Mouse (Mus musculus): ENCODE measurements around the gene Mrpl10. TPM values are rescaled to one million over a fixed set of nuclear protein-coding genes. Genes with fewer than 3 reads are reported as not detected.

The Mrpl10 gene
- total RNA-seq, 2 experiments from 2014 or later = 80.2 to 81.0 TPM

DNA sequence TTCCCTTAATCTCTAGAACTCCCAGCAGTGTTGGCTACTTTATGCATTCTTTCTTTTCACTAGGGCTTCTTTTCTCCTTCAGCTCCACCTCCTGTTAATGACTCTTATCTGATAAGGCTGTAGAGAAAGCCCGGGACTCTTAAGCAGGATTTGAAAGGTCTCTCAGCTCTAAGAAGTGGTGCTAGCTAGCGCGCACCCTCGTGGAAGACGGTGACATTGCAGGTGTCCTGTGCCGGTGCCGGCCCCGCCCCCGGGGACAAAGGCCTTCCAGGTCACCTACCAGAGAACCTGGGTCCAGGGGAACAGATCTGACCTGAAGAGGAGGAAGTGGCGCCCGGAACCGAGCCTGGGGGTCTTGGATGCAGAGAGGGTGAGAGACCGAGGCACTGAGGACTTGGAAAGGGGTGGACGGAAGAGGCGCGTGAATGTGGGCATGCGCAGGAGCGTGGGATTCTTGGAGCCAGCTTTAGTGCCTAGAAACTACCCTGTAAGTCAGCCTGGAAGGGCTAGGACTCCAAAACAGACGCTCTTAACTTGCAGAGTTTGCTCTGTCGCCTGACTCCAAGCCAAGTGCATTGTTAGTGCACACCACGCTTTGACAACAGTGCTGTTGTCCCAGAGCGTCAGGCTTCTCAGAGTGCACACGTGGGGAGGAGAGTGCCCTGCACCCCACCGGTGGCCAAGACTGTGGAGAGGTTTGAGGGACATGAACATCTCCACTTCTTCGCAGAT, 11.5 kb upstream of the Mrpl10 start, which contains the start of gene Scrn2:
Scrn2 (plus strand) TSS at position 253 of the 732 bp plus-strand sequence.
- DNase-seq = peak; percentile 86

GRCm38 (mm10) chr11:97030426-97030825, 10.9 kb upstream of the Mrpl10 start:
- no peak for DNase-seq

- DNase-seq = no peak
Measured at GRCm38 (mm10) chr11:97031977-97032376, 9.4 kb upstream of the Mrpl10 start.

GRCm38 (mm10) chr11:97032499-97032898, 8.9 kb upstream of the Mrpl10 start:
- no peak for DNase-seq

GRCm38 (mm10) chr11:97033781-97034180, 7.6 kb upstream of the Mrpl10 start:
- no peak for DNase-seq

DNA sequence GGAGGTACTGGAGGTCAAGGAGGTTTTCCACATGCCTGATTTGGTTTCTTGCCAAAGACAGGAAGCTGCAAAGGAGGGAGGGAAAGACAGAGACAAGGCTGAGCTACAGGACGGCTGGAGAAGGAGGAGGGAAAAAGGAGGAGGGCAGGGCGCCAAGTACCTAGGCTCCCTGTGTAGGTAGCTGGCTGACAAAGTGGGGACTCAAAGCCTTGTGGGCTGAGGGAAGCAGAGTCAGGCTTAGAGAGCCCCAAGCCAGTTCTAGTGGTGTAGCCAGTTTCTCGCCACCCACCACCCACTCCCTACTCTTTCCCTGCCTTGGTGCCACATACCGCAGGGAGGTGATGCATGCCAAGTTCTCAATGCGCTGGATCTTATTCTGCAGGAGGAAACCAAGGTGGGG, 5.2 kb upstream of the Mrpl10 start:
- DNase-seq = no peak

GRCm38 (mm10) chr11:97038881-97039280, 2.5 kb upstream of the Mrpl10 start:
- DNase-seq = no peak

DNA sequence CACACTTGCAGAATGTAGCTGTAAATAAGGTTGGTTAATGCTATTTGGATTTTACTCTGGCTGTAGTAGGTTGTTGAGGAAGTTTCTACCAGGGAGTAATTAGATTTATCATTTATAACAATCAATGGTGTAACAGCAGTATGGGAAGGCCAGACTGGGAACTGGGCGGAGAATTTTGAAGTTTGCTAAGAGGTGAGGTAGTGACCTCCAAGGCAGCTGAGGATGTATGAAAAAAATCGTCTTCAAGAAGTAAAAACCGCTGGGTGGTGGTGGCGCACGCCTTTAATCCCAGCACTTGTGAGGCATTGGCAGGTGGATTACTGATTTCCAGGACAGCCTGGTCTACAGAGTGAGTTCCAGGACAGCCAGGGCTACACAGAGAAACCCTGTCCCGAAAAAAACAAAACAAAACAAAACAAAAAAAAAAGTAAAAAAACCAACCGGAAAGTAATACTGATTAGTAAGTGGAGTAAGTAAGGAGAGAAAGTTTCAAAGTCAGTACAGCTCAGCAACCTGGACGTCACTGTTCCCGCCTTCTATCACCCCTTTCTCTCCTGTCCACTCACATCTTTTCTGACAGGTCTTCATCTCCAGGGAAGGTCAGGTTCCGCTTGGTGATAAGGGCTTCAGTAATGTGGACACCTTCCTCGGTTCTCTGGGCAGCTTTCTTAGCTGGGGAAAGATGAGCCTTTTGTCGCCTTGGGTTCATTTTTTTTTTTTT, 899 bp upstream of the Mrpl10 start:
- DNase-seq = no peak

DNA sequence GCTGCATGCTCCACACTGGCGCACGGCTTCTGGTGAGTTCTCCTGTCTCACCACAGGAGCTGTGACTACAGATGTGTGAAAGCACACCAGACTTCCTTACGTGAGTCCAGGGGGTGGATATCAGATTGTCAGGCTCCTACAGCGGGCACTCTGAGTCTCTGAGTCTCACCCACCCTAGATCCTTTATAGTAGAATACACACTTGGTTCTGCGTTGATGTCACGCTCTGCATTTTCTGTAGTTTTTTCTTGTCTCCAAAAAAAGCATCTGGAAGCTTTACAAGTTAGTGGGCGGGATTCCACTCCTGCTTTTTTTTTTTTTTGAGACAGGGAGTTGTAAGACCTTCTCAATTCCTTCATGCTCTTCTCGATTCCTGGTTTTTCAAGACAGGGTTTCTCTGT, 3.5 kb downstream of the Mrpl10 start:
- no peak for DNase-seq

GRCm38 (mm10) chr11:97045861-97046260, 4.5 kb downstream of the Mrpl10 start:
- no peak for DNase-seq

- no peak for DNase-seq
Measured at GRCm38 (mm10) chr11:97048090-97048650, 6.8 kb downstream of the Mrpl10 start.

DNA sequence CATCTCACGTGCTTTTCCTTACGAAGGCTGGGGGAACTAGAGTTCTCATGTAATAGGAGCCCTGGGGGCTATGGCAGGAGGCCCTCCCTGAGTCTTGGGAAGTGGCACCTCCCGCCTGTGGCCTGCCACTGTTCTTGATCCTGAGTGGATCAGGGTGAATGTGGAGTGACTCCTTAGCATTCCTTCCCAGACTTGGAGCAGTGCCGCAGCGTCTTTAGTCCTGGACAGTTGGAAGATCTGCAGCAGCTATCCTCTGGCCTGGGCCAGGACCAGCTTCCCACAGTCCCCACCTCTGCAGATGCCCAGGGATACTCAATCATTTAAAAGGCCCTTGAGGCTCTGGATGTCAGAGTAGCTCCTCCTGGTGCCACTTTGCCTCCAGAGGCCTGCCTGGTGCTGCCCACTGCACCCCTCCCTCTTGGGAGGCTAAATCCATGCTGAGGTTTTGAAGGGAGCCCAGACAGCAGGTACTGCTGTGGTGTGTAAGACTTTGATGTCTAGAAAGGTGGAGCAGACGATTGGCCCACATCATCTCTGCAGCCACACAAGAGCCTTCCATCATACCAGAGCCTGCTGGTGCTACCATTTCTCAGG, 8.2 kb downstream of the Mrpl10 start:
- no peak for DNase-seq

- DNase-seq = peak; percentile 83
Measured at GRCm38 (mm10) chr11:97050216-97050943, 9.0 kb downstream of the Mrpl10 start, which contains the start of gene Osbpl7. Gene Osbpl7 (plus strand): TSS chr11:97050628.

DNA sequence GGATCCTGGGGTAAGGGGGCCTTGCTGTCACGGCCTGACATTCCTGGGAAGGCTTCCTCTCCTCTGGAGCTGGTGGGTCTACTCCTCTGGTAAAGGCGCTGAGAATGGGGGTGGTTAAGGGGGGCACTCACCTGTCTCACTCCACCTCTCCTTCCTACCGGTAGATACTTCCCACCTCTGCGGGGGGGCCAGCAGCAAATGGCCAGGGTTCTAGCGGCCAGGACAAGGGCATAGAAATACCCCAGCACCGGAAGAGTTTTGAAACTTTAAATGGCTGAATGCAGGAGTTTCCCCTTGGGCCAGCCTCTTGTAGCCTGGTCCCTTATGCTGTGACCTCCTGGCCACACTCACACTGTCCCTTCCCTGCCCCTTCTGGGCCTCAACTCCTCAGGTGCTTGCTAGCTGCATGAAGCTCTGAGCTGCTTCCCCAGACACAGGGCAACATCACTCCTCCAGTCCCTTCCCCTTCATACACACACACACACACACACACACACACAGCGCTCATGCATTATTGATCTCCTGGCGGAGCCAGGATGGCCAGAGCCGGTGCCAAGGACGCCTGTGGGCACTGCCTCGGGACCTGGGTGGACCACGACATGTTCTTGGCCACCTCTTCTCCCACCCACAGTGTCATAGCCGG, 9.7 kb downstream of the Mrpl10 start:
- DNase-seq = no peak

DNA sequence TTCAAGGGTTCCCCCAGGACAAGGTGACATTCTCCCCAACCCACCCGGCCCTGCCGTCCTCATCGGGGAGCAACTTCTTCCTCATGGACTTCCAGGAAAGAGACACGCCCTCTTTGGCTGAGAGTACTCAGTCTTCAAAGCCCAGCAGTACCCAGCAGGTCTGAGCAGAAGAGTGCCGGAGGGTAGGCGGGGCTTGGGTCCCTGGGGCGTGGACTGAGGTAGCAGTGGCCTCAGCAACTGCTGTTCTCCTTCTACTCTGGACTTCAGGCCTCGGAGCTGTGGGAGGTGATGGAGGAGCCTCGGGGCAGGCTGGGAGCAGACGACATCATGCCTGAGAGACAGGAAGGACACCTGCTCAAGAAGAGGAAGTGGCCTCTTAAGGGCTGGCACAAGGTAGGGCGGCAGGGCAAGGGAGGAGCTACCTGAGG, 10.9 kb downstream of the Mrpl10 start:
- DNase-seq = no peak

DNA sequence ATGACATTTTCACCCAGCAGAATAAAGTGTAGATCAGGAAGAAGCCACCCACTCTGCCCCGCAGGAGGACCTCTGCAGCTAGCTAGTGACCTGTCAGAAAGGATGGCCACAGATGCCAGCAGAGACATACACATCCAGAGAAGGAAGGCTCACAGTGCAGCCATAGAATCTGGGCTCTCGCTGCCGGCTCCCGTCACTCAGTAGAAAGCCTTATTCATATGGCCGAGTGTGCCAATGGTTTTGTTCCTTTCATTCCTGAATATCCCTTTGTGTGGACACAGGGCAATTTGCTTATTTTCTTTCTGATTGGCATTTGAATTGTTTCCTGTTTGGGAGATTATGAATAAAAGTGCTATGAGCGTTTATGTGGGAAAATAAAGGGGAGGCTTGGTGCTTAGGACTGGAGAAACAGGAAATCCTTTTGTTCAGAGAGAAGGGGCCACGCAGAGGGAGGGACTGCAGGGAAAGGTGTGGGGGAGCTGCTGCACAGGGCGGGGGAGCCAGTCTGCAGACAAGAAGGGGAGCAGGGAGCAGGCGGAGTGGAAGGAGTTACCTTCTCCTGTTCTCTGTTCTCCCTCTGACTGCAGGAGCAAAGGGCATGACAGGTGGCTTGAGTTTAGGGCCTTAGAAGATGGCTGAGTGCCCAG, 22.0 kb downstream of the Mrpl10 start:
- DNase-seq = no peak

DNA sequence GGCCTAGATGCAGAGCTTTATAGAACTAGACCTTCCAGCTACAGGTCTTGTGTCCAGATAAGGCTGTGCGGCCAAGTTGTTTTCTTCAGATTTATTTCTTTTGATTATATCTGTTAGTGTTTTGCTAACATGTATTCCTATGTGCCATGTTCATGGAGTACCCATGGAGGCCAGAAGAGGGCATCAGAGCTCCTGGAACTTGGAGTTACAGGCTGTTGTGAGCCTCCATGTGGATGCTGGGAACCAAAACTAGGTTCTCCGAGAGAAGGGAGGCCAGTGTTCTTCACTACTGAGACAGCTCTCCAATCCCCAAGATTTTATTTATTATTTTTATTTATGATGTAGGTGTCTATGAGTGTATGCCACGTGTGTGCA, 22.5 kb downstream of the Mrpl10 start:
- no peak for DNase-seq

- no peak for DNase-seq
Measured at GRCm38 (mm10) chr11:97065538-97066295, 24.4 kb downstream of the Mrpl10 start.

- DNase-seq = no peak
Measured at GRCm38 (mm10) chr11:97066656-97067360, 25.4 kb downstream of the Mrpl10 start.

DNA sequence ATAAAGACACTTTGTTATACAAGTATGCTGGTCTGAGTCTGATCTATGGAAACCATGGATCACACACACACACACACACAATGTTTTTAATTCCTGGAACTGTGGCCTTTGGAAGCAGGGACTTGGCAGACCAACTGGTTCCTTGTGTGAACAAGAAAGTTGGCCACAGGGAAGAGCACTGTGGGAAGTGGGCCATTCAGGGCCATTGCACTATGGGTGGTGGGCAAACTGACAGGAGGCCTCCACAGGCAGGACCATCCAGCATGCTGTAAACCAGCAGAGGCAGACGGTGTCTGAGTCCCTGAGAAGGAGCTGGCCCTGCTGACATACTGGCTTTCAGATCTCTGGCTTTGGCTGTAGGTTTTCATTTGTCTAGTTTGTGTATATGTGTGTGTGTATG, 28.0 kb downstream of the Mrpl10 start:
- DNase-seq = no peak

Data from heart, postnatal 4 days (tissue).